Mouse (Mus musculus) lung, embryonic 14.5 days (tissue): ENCODE results near the gene Usp29. TPM values are rescaled to one million over a fixed set of nuclear protein-coding genes. Genes with fewer than 3 reads are reported as not detected.
A peak's percentile ranks its signal among the peaks of the same experiment; 100 is the strongest.

Experiments used
- ATAC-seq: fragments of 200-750 bp; cut with Nextera tagmentation; 2 replicates; pipeline ENCODE4 v1.8.0; 2017; ENCODE audit warnings: mild to moderate bottlenecking, moderate TSS enrichment, moderate library complexity; ENCODE audit not compliant: insufficient read depth
- DNase-seq: peaks from one replicate; pipeline ENCODE4 v3.0.0-alpha.2; 2015
- H3K27ac ChIP-seq: fragments of 300-500 bp; sonication (generic); 2 replicates; pipeline ENCODE4 v1.5.1; 2014; ENCODE audit warnings: low read depth, mild to moderate bottlenecking, moderate library complexity
- H3K27me3 ChIP-seq: fragments of 300-500 bp; sonication (generic); 2 replicates; pipeline ENCODE4 v1.6.1; 2014; ENCODE audit warnings: low read length, control low read depth; ENCODE audit not compliant: insufficient read depth
- H3K36me3 ChIP-seq: fragments of 300-500 bp; sonication (generic); 2 replicates; pipeline ENCODE4 v1.6.1; 2014; ENCODE audit warnings: control low read depth; ENCODE audit not compliant: insufficient read depth
- H3K4me1 ChIP-seq: fragments of 300-500 bp; sonication (generic); 2 replicates; pipeline ENCODE4 v1.6.1; 2014; ENCODE audit warnings: antibody characterized with exemption, control low read depth; ENCODE audit not compliant: insufficient read depth
- H3K4me2 ChIP-seq: fragments of 300-500 bp; sonication (generic); 2 replicates; pipeline ENCODE4 v1.6.1; 2014; ENCODE audit warnings: mild to moderate bottlenecking
- H3K4me3 ChIP-seq: fragments of 300-500 bp; sonication (generic); 2 replicates; pipeline ENCODE4 v1.5.1; 2014; ENCODE audit warnings: low read depth, low read length
- H3K9ac ChIP-seq: fragments of 300-500 bp; sonication (generic); 2 replicates; pipeline ENCODE4 v1.6.1; 2014
- H3K9me3 ChIP-seq: fragments of 300-500 bp; sonication (generic); 2 replicates; pipeline ENCODE4 v1.6.1; 2016; ENCODE audit warnings: low read depth, low read length, control low read depth
- CTCF ChIP-seq: IDR thresholded peaks from 2 replicates; pipeline ENCODE4 v1.5.1; 2016; ENCODE audit warnings: antibody characterized with exemption, low read depth
- WGBS: fragments of 180-500 bp; shearing (Covaris S2); extraction: QIAGEN DNeasy Blood & Tissue Kit; methylation state at CpG from one replicate; pipeline ENCODE4 v1.1.7; 2014; 5-methylcytosine and 5-hydroxymethylcytosine counted together
- polyA plus RNA-seq: library from polyadenylated mRNA; unstranded; fragments of >200 nt; fragmentation: Nextera tagmentation; extraction: Ambion mirVana; gene quantifications from 2 replicates; pipeline ENCODE4 v1.2.1, GENCODE M21; 2014

The Usp29 gene
- polyA plus RNA-seq, 1 experiment from 2014 or later = 6.2 TPM

GRCm38 (mm10) chr7:6731930-6732329, 1.6 kb downstream of the Usp29 start:
- H3K4me1 ChIP-seq = no peaks in the 10 kb centered on the region
- no peak for TF ChIP-seq CTCF
- H3K9ac ChIP-seq = peak overlapping the region; percentile 42
- peak overlapping the region; percentile 56 for H3K4me3 ChIP-seq
- ATAC-seq (no peak), DNase-seq (peak; percentile 27)
- peak overlapping the region; percentile 61 for H3K4me2 ChIP-seq
- 51% methylated on average over 4 of the region's 4 CpGs for WGBS
- peak overlapping the region; percentile 21; the same call in 1 of the 2 replicates for H3K27ac ChIP-seq
- H3K9me3 ChIP-seq = peaks cover 41% of the 10 kb centered on the region
- no peaks in the 10 kb centered on the region for H3K27me3 ChIP-seq
- H3K36me3 ChIP-seq = no peaks in the 10 kb centered on the region

- no peak for DNase-seq
- 0 out of 2 replicates have a peak, but pooled peaks cover 4% of the 10 kb centered on the region for H3K9me3 ChIP-seq
- no peaks in the 10 kb centered on the region for H3K4me1 ChIP-seq
- H3K4me2 ChIP-seq = no peak overlapping the region
- H3K27me3 ChIP-seq = no peaks in the 10 kb centered on the region
- no peak overlapping the region for H3K4me3 ChIP-seq
- ATAC-seq = no peak
- no peak for TF ChIP-seq CTCF
- H3K9ac ChIP-seq = no peak overlapping the region
- H3K27ac ChIP-seq = no peak overlapping the region
- no peaks in the 10 kb centered on the region for H3K36me3 ChIP-seq
- WGBS = 73% methylated on average over 1 of the region's 1 CpGs
Observed at GRCm38 (mm10) chr7:6736060-6736459, 5.7 kb downstream of the Usp29 start.

GRCm38 (mm10) chr7:6744281-6744904, 14.0 kb downstream of the Usp29 start:
- DNase-seq = peak; percentile 39

GRCm38 (mm10) chr7:6749196-6749595, 18.8 kb downstream of the Usp29 start:
- Histone ChIP-seq H3K4me2 (no peak overlapping the region), H3K4me3 (no peak overlapping the region), H3K9ac (no peak overlapping the region), H3K4me1 (no peaks in the 10 kb centered on the region), H3K9me3 (no peaks in the 10 kb centered on the region), H3K27me3 (no peaks in the 10 kb centered on the region), H3K27ac (no peak overlapping the region), H3K36me3 (no peaks in the 10 kb centered on the region)
- no peak for DNase-seq
- 75% methylated on average over 7 of the region's 7 CpGs for WGBS
- no peak for ATAC-seq
- no peak for TF ChIP-seq CTCF

More at GRCm38 (mm10) chr7:6744281-6744904, 14.0 kb downstream of the Usp29 start:
- Histone ChIP-seq H3K27me3 (no peaks in the 10 kb centered on the region), H3K4me2 (no peak overlapping the region), H3K27ac (peak overlapping the region; percentile 32; the same call in 1 of the 2 replicates), H3K9me3 (no peaks in the 10 kb centered on the region), H3K36me3 (no peaks in the 10 kb centered on the region), H3K4me3 (no peak overlapping the region), H3K9ac (no peak overlapping the region), H3K4me1 (no peaks in the 10 kb centered on the region)
- TF ChIP-seq CTCF = no peak
- WGBS = 28% methylated on average over 10 of the region's 10 CpGs
- ATAC-seq = peak; percentile 69; the same call in 1 of the 2 replicates

- no peaks in the 10 kb centered on the region for H3K36me3 ChIP-seq
- DNase-seq = peak; percentile 47
- no peak for TF ChIP-seq CTCF
Observed at GRCm38 (mm10) chr7:6753440-6753839, 23.1 kb downstream of the Usp29 start.

GRCm38 (mm10) chr7:6756777-6757291, 26.5 kb downstream of the Usp29 start:
- H3K9me3 ChIP-seq = no peaks in the 10 kb centered on the region
- H3K9ac ChIP-seq = no peak overlapping the region
- ATAC-seq (no peak), DNase-seq (no peak)
- H3K4me2 ChIP-seq = no peak overlapping the region
- no peak overlapping the region for H3K27ac ChIP-seq
- TF ChIP-seq CTCF = no peak
- H3K4me3 ChIP-seq = no peak overlapping the region
- no peaks in the 10 kb centered on the region for H3K36me3 ChIP-seq
- H3K4me1 ChIP-seq = no peaks in the 10 kb centered on the region
- WGBS = 68% methylated on average over 4 of the region's 4 CpGs
- H3K27me3 ChIP-seq = no peaks in the 10 kb centered on the region

More at GRCm38 (mm10) chr7:6753440-6753839, 23.1 kb downstream of the Usp29 start:
- H3K4me3 ChIP-seq = no peak overlapping the region
- H3K4me2 ChIP-seq = no peak overlapping the region
- ATAC-seq = peak; percentile 71
- no peaks in the 10 kb centered on the region for H3K9me3 ChIP-seq
- WGBS = 17% methylated on average over 4 of the region's 4 CpGs
- H3K9ac ChIP-seq = no peak overlapping the region
- H3K27me3 ChIP-seq = no peaks in the 10 kb centered on the region
- no peaks in the 10 kb centered on the region for H3K4me1 ChIP-seq
- H3K27ac ChIP-seq = no peak overlapping the region

- no peak overlapping the region for H3K4me3 ChIP-seq
- H3K27ac ChIP-seq = no peak overlapping the region
- no peaks in the 10 kb centered on the region for H3K4me1 ChIP-seq
- H3K9me3 ChIP-seq = no peaks in the 10 kb centered on the region
- no peak for ATAC-seq
- no peak for DNase-seq
- H3K27me3 ChIP-seq = no peaks in the 10 kb centered on the region
- TF ChIP-seq CTCF = no peak
- 74% methylated on average over 12 of the region's 12 CpGs for WGBS
- no peak overlapping the region for H3K4me2 ChIP-seq
- no peak overlapping the region for H3K9ac ChIP-seq
- no peaks in the 10 kb centered on the region for H3K36me3 ChIP-seq
Observed at GRCm38 (mm10) chr7:6759698-6760097, 29.3 kb downstream of the Usp29 start.
